Mouse (Mus musculus) erythroblast, embryonic 14.5 days (primary cell): ENCODE results near the gene Adck2.

Source experiments
- GATA1 ChIP-seq: IDR thresholded peaks from 2 replicates; pipeline ENCODE4 v1.6.1; 2012; ENCODE audit warnings: low read length, inconsistent platforms, mixed read lengths
- TAL1 ChIP-seq: IDR thresholded peaks from 3 replicates; pipeline ENCODE4 v1.6.1; 2012; ENCODE audit warnings: low read length, inconsistent platforms, mixed read lengths

DNA sequence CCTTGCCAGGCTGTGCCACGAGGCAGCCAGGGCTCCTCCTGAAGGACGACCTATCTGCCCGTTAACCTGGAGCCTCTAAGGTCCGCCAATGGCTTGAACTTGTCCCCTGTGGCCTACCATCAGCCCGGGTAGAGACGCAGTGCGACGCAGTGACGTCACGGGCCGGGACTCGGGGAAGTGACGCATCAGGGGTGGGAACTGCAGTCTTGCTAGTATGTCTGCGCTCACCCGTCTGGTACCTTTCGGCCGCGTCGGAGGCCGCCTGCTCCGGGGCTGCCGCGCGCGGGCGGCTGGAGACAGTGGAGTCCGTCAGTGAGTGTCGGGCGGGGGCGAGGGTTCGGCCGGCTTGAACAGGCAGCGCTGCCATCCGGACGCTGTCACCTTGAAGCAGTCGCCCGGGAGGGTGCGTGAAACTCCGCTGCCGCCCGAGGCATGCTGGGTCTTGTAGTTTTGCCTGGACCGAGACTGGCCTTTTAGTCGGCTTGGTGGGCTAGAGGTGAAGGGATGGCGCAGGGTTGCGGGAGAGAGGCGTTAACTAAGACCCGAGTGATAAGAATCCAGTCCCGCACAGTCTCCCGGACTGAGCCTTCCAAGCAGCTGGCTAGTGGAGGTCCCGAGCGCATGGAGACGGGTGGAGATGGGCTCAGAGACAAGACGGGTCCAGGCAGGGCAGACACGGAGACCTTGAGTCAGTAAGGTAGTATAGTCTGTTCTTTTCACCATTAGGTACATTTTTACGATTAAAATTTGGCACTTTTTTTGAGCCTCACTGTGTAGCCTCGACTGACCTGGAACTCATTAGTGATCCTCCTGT, 18.9 kb downstream of the Adck2 start, which contains the start of gene Ndufb2:
- TF ChIP-seq TAL1 (no peak), GATA1 (no peak)
